Mouse (Mus musculus) lung, postnatal 0 days (tissue): Measurements from ENCODE around the gene Ghrh.

Source experiments
- CTCF ChIP-seq: IDR thresholded peaks from 2 replicates; pipeline ENCODE4 v1.5.1; 2016; ENCODE audit warnings: antibody characterized with exemption, mild to moderate bottlenecking
- EP300 ChIP-seq: IDR thresholded peaks from 2 replicates; pipeline ENCODE4 v1.6.1; 2016; ENCODE audit warnings: antibody characterized with exemption, mild to moderate bottlenecking, control low read depth

GRCm38 (mm10) chr2:157300051-157300450 lies 47.3 kb downstream of the Ghrh start:
- TF ChIP-seq CTCF (no peak), EP300 (no peak)
